Mouse (Mus musculus): Measurements from ENCODE around the gene Rapgefl1. TPM values are rescaled to one million over a fixed set of nuclear protein-coding genes. Genes with fewer than 3 reads are reported as not detected.

Gene Rapgefl1
- total and polyA plus RNA-seq, 3 experiments = 0.08 to 0.29 TPM; not detected in 1

- TF ChIP-seq MYC (IDR thresholded peaks at IDR 0.05; ENCODE audit: low read depth, low read length) (peak; percentile 36; the same call in 1 of the 2 replicates), BHLHE40 (IDR thresholded peaks at IDR 0.05; ENCODE audit: low read depth, low read length) (peak; percentile 99), MXI1 (IDR thresholded peaks at IDR 0.05; ENCODE audit: low read depth, low read length) (peak; percentile 81), MAZ (IDR thresholded peaks at IDR 0.05; ENCODE audit: low read depth, low read length) (peak; percentile 88), RCOR1 (conservative IDR thresholded peaks at IDR 0.05; ENCODE audit: low read depth, low read length) (no peak), USF1 (IDR thresholded peaks at IDR 0.05; ENCODE audit: low read depth, low read length) (no peak), CHD2 (IDR thresholded peaks at IDR 0.05; ENCODE audit: low read length) (peak; percentile 68; the same call in 1 of the 2 replicates), POLR2AphosphoS2 (IDR thresholded peaks at IDR 0.05; ENCODE audit: low read depth, low read length) (peak; percentile 79; the same call in 1 of the 2 replicates), SMC3 (IDR thresholded peaks at IDR 0.05; ENCODE audit: low read depth, low read length) (no peak)
These were observed 26.9 kb upstream of the Rapgefl1 start (continued) for GRCm38 (mm10) chr11:98809457-98810290.

GRCm38 (mm10) chr11:98810686-98811085, 25.9 kb upstream of the Rapgefl1 start:
- Histone ChIP-seq H3K79me2 (replicated peaks; ENCODE audit: control insufficient read depth, extremely low read depth, insufficient read depth, poor library complexity, severe bottlenecking) (peaks cover 49% of the 10 kb centered on the region), H3K4me3 (replicated peaks in 1 of 3; ENCODE audit: low read depth in 2 of 3, low read length in 2 of 3, poor library complexity in 1 of 3) (peak overlapping the region; percentile 75 to 87 (median 84)), H3K4me1 (ENCODE audit: control insufficient read depth in 1 of 2, insufficient read depth in 2 of 2) (peaks cover 2 to 67% of the 10 kb centered on the region in 2 experiments; a peak in 3 of 4 replicates), H3K36me3 (replicated peaks in 1 of 2; ENCODE audit: control insufficient read depth in 1 of 2, insufficient read depth in 1 of 2, low read length in 1 of 2) (peaks cover 29 to 70% of the 10 kb centered on the region in 2 experiments), H3K27ac (ENCODE audit: insufficient read depth, low read depth) (peak overlapping the region; percentile 88; the same call in 1 of the 2 replicates), H3K9me3 (replicated peaks; ENCODE audit: low read length) (no peaks in the 10 kb centered on the region), H3K4me2 (ENCODE audit: insufficient read depth, low read depth, poor library complexity, severe bottlenecking) (peak overlapping the region; percentile 95), H3K27me3 (replicated peaks) (no peaks in the 10 kb centered on the region), H3K9ac (ENCODE audit: insufficient read depth, low read depth) (peak overlapping the region; percentile 97)
- in situ Hi-C loops (cut with MboI; ENCODE audit: low pct_ligation_motif_present, low pct_unique_long_range_greater_than_20kb, low sequenced_read_pairs) (no loop called here), dilution Hi-C loops (cut with MboI; ENCODE audit: extremely low pct_ligation_motif_present, extremely low pct_unique_long_range_greater_than_20kb, low sequenced_read_pairs) (no loop called here)
- no peak for TF ChIP-seq GABPA (IDR thresholded peaks at IDR 0.05; ENCODE audit: insufficient replicate concordance, low read depth, low read length)
- no peak for TF ChIP-seq ELF1 (IDR thresholded peaks at IDR 0.05; ENCODE audit: low read depth, low read length)
- TF ChIP-seq MAX (IDR thresholded peaks at IDR 0.05; ENCODE audit: low read length) = 0 out of 2 replicates have a peak, but pooled peaks have one; percentile 27
- no peak for TF ChIP-seq RCOR1 (conservative IDR thresholded peaks at IDR 0.05; ENCODE audit: low read depth, low read length)
- TF ChIP-seq EP300 (IDR thresholded peaks at IDR 0.05; ENCODE audit: low read length) = 0 out of 2 replicates have a peak, but pooled peaks have one; percentile 34
- no peak for TF ChIP-seq SIN3A (IDR thresholded peaks at IDR 0.05; ENCODE audit: low read length)
- TF ChIP-seq TCF12 (IDR thresholded peaks at IDR 0.05; ENCODE audit: low read depth, low read length) = 0 out of 2 replicates have a peak, but pooled peaks have one; percentile 17
- DNase-seq (ENCODE audit: extremely low read depth) = no peak

- DNase-seq (ENCODE audit: extremely low read depth) = no peak
- H3K4me1 ChIP-seq (ENCODE audit: control insufficient read depth in 1 of 2, insufficient read depth in 2 of 2) = peaks cover 0 to 33% of the 10 kb centered on the region in 2 experiments; a peak in 2 of 4 replicates
- in situ Hi-C loops (cut with MboI; ENCODE audit: low pct_ligation_motif_present, low pct_unique_long_range_greater_than_20kb, low sequenced_read_pairs) = no loop called here
- H3K4me3 ChIP-seq (replicated peaks in 1 of 3; ENCODE audit: low read depth in 2 of 3, low read length in 2 of 3, poor library complexity in 1 of 3) = no peak overlapping the region
- H3K27ac ChIP-seq (ENCODE audit: insufficient read depth, low read depth) = no peak overlapping the region
- H3K36me3 ChIP-seq (replicated peaks in 1 of 2; ENCODE audit: control insufficient read depth in 1 of 2, insufficient read depth in 1 of 2, low read length in 1 of 2) = peaks cover 51 to 92% of the 10 kb centered on the region in 2 experiments
- dilution Hi-C loops (cut with MboI; ENCODE audit: extremely low pct_ligation_motif_present, extremely low pct_unique_long_range_greater_than_20kb, low sequenced_read_pairs) = no loop called here
- H3K4me2 ChIP-seq (ENCODE audit: insufficient read depth, low read depth, poor library complexity, severe bottlenecking) = no peak overlapping the region
- H3K9ac ChIP-seq (ENCODE audit: insufficient read depth, low read depth) = no peak overlapping the region
- peaks cover 4% of the 10 kb centered on the region for H3K9me3 ChIP-seq (replicated peaks; ENCODE audit: low read length)
- peaks cover 57% of the 10 kb centered on the region for H3K79me2 ChIP-seq (replicated peaks; ENCODE audit: control insufficient read depth, extremely low read depth, insufficient read depth, poor library complexity, severe bottlenecking)
- no peaks in the 10 kb centered on the region for H3K27me3 ChIP-seq (replicated peaks)
- TF ChIP-seq NELFE (IDR thresholded peaks at IDR 0.05; ENCODE audit: low read depth, low read length) = no peak
- no peak for TF ChIP-seq RAD21 (IDR thresholded peaks at IDR 0.05; ENCODE audit: low read depth, low read length)
- TF ChIP-seq MYC (IDR thresholded peaks at IDR 0.05; ENCODE audit: low read depth, low read length) = no peak
- TF ChIP-seq HCFC1 (IDR thresholded peaks at IDR 0.05; ENCODE audit: low read depth, low read length) = no peak
- TF ChIP-seq IRF4 (IDR thresholded peaks at IDR 0.05; ENCODE audit: low read depth, low read length) = no peak
- no peak for TF ChIP-seq NRF1 (IDR thresholded peaks at IDR 0.05; ENCODE audit: low read depth, low read length)
- no peak for TF ChIP-seq ELF1 (IDR thresholded peaks at IDR 0.05; ENCODE audit: low read depth, low read length)
- no peak for TF ChIP-seq EP300 (IDR thresholded peaks at IDR 0.05; ENCODE audit: low read length)
- TF ChIP-seq POLR2AphosphoS2 (IDR thresholded peaks at IDR 0.05; ENCODE audit: low read depth, low read length) = no peak
- TF ChIP-seq CHD2 (IDR thresholded peaks at IDR 0.05; ENCODE audit: low read length) = no peak
- no peak; the same call in 1 of the 2 replicates for TF ChIP-seq POLR2A (IDR thresholded peaks at IDR 0.05; ENCODE audit: low read depth, low read length)
- no peak for TF ChIP-seq USF2 (conservative IDR thresholded peaks at IDR 0.05; ENCODE audit: low read depth, low read length)
- TF ChIP-seq MAZ (IDR thresholded peaks at IDR 0.05; ENCODE audit: low read depth, low read length) = no peak
- TF ChIP-seq SIN3A (IDR thresholded peaks at IDR 0.05; ENCODE audit: low read length) = no peak
- no peak for TF ChIP-seq MAFK (IDR thresholded peaks at IDR 0.05; ENCODE audit: insufficient replicate concordance, low read length)
These were observed 19.8 kb upstream of the Rapgefl1 start for GRCm38 (mm10) chr11:98816706-98817239.
